Mouse (Mus musculus) spleen, adult 2 months (tissue): ENCODE measurements around the gene Mtfmt.

ENCODE experiments used
- CTCF ChIP-seq: fragments of 200-500 bp; IDR thresholded peaks from 2 replicates; pipeline ENCODE4 v1.5.1; 2011; ENCODE audit warnings: mild to moderate bottlenecking, inconsistent platforms; ENCODE audit not compliant: insufficient read depth, insufficient read length, insufficient replicate concordance; ENCODE audit errors: extremely low read depth
- POLR2A ChIP-seq: fragments of 200-500 bp; IDR thresholded peaks from 2 replicates; pipeline ENCODE4 v1.6.1; 2011; ENCODE audit warnings: low read depth, low read length, inconsistent platforms

GRCm38 (mm10) chr9:65447951-65448350, 12.4 kb downstream of the Mtfmt start:
- TF ChIP-seq CTCF (no peak), POLR2A (no peak)
